Mouse (Mus musculus): Measurements from ENCODE around the gene Chd4. TPM values are rescaled to one million over a fixed set of nuclear protein-coding genes. Genes with fewer than 3 reads are reported as not detected.

The Chd4 gene
- total RNA-seq, 2 experiments from 2014 or later = 166 to 171 TPM

DNA sequence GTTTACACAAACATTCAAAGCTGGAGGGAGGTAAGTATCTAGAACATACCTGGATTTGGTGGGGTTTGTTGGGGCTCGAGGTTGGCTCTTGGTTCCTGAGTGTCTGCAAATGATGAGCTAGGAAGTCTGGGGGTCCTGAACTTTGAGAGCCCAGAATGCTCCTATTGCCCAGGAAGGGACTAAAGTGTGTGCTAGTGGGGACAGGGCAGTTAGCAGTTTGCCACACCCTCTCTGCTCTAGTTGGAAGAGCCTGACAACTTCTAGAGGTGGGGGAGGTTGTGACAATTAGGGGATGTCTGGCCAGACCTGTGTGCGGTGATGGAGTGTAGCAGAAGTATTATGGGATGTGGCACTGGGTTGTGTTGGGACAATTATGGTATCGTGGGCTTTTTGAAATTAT lies 938 bp upstream of the Chd4 start:
- Histone ChIP-seq H3K4me3 (no peak overlapping the region), H3K27ac (peak overlapping the region; percentile 83)
- DNase-seq (ENCODE audit: extremely low spot score in 1 of 2, low spot score in 2 of 2) = no peak
- intact Hi-C loops (cut with DNase I) = loop anchor here (5.0 kb wide), 1 partner anchor 72 kb away; the partner anchor contains the start of gene Gapdh
- TF ChIP-seq CTCF (IDR thresholded peaks at IDR 0.05) = no peak

- DNase-seq (ENCODE audit: extremely low spot score in 1 of 2, low spot score in 2 of 2) = no peak
- peak overlapping the region; percentile 96 for H3K4me3 ChIP-seq
- intact Hi-C loops (cut with DNase I) = loop anchor here (5.0 kb wide), 1 partner anchor 71 kb away; the partner anchor contains the start of gene Gapdh
- H3K27ac ChIP-seq = peak overlapping the region; percentile 99
- TF ChIP-seq CTCF (IDR thresholded peaks at IDR 0.05) = no peak
These were observed 457 bp downstream of the Chd4 start for GRCm38 (mm10) chr6:125096279-125096596.

GRCm38 (mm10) chr6:125096597-125097345 lies 990 bp downstream of the Chd4 start:
- peak overlapping the region; percentile 96 for H3K4me3 ChIP-seq
- intact Hi-C loops (cut with DNase I) = loop anchor here (5.0 kb wide), 1 partner anchor 71 kb away; the partner anchor contains the start of gene Gapdh
- DNase-seq (ENCODE audit: extremely low spot score in 1 of 2, low spot score in 2 of 2) = peak; percentile 45 to 53
- peak overlapping the region; percentile 99 for H3K27ac ChIP-seq
- TF ChIP-seq CTCF (IDR thresholded peaks at IDR 0.05) = no peak

- intact Hi-C loops (cut with DNase I) = loop anchor here (5.0 kb wide), 1 partner anchor 70 kb away; the partner anchor contains the start of gene Gapdh
- no peak for DNase-seq (ENCODE audit: extremely low spot score in 1 of 2, low spot score in 2 of 2)
- peak overlapping the region; percentile 96 for H3K4me3 ChIP-seq
- H3K27ac ChIP-seq = peak overlapping the region; percentile 99
- no peak for TF ChIP-seq CTCF (IDR thresholded peaks at IDR 0.05)
These were observed 1.5 kb downstream of the Chd4 start for GRCm38 (mm10) chr6:125097346-125097689.

- peak overlapping the region; percentile 99 for H3K27ac ChIP-seq
- peak overlapping the region; percentile 96 for H3K4me3 ChIP-seq
- no peak for TF ChIP-seq CTCF (IDR thresholded peaks at IDR 0.05)
- intact Hi-C loops (cut with DNase I) = loop anchor here (5.0 kb wide), 1 partner anchor 69 kb away; the partner anchor contains the start of gene Gapdh
- DNase-seq (ENCODE audit: extremely low spot score in 1 of 2, low spot score in 2 of 2) = no peak
These were observed 2.2 kb downstream of the Chd4 start for GRCm38 (mm10) chr6:125097951-125098350.

DNA sequence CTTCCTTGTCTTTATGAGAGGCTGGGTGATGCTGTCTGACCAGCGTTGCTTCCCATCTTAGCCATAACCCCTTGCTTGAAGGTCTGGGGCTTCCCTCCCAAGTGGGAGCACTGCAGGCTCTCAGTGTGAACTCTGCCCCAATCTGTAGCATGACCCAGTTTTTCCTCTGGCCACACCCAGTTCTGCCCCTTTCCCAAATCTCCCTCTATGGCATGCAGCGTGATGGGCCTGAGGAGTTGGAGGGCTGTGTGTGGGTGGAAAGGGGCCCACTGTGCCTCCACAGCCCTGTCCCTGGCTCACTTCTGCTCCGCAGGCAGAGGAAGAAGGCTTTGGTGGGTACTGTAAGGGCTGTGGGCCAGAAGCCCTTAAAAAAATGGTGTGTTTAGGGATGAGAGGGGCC lies 2.7 kb downstream of the Chd4 start:
- intact Hi-C loops (cut with DNase I) = loop anchor here (5.0 kb wide), 1 partner anchor 69 kb away; the partner anchor contains the start of gene Gapdh
- DNase-seq (ENCODE audit: extremely low spot score in 1 of 2, low spot score in 2 of 2) = no peak
- TF ChIP-seq CTCF (IDR thresholded peaks at IDR 0.05) = no peak
- peak overlapping the region; percentile 99 for H3K27ac ChIP-seq
- H3K4me3 ChIP-seq = peak overlapping the region; percentile 96

DNA sequence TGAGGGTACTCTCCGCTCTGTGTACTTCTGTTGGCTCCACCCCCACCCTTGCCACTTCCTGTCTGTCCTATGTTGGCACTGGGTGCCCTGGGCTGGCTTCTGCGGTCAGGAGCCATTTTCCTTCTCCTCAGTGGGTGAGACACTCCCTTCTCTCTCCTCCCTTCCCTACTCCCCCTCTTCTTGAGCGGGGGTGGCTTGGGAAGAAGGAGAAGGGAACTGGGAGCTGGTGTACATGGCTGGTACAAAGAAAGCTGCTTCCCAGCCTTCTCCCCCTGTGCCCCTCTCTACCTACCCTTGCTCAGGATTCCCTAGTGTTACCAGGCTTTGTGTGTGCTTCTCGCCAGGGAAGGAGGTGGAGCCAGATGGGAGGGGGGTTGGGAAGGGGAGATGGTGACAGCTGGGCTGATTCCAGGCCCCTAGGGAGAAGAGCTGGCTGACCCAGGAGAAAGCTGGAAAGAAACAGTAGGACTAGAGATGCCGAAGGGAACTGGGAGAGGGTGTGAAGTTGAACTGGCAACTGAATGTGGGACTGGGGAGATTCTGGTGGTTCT lies 3.7 kb downstream of the Chd4 start:
- DNase-seq (ENCODE audit: extremely low spot score in 1 of 2, low spot score in 2 of 2) = no peak
- TF ChIP-seq CTCF (IDR thresholded peaks at IDR 0.05) = no peak
- H3K4me3 ChIP-seq = peak overlapping the region; percentile 96; the same call in 1 of the 2 replicates
- intact Hi-C loops (cut with DNase I) = loop anchor here (5.0 kb wide), 1 partner anchor 68 kb away; the partner anchor contains the start of gene Gapdh
- H3K27ac ChIP-seq = peak overlapping the region; percentile 99

DNA sequence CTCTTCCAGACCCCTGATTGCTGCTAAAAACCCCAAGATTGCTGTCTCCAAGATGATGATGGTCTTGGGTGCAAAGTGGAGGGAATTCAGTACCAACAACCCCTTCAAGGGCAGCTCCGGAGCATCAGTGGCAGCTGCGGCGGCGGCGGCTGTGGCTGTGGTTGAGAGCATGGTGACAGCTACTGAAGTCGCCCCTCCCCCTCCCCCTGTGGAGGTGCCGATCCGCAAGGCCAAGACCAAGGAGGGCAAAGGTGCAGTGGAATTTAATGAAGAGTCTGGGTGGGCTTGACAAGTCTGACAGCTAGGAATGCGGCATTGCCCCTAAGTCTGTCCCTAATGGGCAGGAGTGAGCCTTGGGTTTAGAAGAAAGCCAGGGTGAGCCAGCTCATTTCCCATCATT lies 5.7 kb downstream of the Chd4 start:
- intact Hi-C loops (cut with DNase I) = no loop called here
- no peak for DNase-seq (ENCODE audit: extremely low spot score in 1 of 2, low spot score in 2 of 2)
- no peak overlapping the region for H3K27ac ChIP-seq
- TF ChIP-seq CTCF (IDR thresholded peaks at IDR 0.05) = no peak
- no peak overlapping the region for H3K4me3 ChIP-seq

- no peak for DNase-seq (ENCODE audit: extremely low spot score in 1 of 2, low spot score in 2 of 2)
- intact Hi-C loops (cut with DNase I) = no loop called here
- no peak overlapping the region for H3K27ac ChIP-seq
- TF ChIP-seq CTCF (IDR thresholded peaks at IDR 0.05) = no peak
- H3K4me3 ChIP-seq = no peak overlapping the region
These were observed 8.4 kb downstream of the Chd4 start for GRCm38 (mm10) chr6:125104223-125104622.

- H3K4me3 ChIP-seq = no peak overlapping the region
- no peak for DNase-seq (ENCODE audit: extremely low spot score in 1 of 2, low spot score in 2 of 2)
- intact Hi-C loops (cut with DNase I) = loop anchor here (2.0 kb wide), 1 partner anchor 17 kb away; no protein-coding TSS in a partner anchor
- peak; percentile 33 for TF ChIP-seq CTCF (IDR thresholded peaks at IDR 0.05)
- no peak overlapping the region for H3K27ac ChIP-seq
These were observed 11.9 kb downstream of the Chd4 start for GRCm38 (mm10) chr6:125107705-125108104.

DNA sequence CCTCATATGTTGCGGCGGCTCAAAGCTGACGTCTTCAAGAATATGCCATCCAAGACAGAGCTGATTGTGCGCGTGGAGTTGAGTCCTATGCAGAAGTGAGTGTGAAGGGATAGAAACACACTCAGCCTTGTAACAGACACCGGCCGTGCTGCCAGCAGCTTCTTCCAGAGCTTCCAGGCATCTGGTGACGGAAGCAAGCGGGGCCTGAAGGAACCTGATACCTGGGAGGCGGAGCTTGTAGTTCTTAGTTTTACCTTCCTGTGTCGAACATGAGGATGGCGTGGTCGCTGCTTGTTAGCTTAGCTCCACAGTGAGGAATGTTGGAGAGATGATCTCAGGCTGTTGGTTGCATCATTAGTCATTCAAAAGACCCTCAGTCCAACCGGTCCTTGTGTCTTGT lies 13.6 kb downstream of the Chd4 start:
- H3K27ac ChIP-seq = no peak overlapping the region
- no peak for TF ChIP-seq CTCF (IDR thresholded peaks at IDR 0.05)
- intact Hi-C loops (cut with DNase I) = loop anchor here (2.0 kb wide), 1 partner anchor 15 kb away; no protein-coding TSS in a partner anchor

DNA sequence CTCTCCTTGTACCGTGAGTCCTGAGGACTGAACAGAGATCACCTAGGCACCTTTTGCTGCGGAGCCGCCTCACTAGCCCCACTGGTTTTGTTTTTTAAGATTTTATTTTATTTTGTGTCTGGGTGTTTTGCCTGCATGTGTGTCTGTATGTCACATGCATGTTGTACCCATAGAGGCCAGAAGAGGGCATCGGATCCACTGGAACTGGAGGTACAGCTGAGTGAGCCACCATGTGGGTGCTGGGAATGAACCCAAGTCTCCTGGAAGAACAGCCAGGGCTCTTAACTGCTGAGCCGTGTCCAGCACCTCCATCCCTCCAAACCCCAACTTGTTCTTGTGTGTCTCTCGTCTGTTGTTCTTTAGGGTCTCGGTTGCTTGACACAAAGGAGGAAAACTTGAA lies 15.1 kb downstream of the Chd4 start:
- peak; percentile 53 for TF ChIP-seq CTCF (IDR thresholded peaks at IDR 0.05)
- H3K4me3 ChIP-seq = no peak overlapping the region
- intact Hi-C loops (cut with DNase I) = no loop called here
- H3K27ac ChIP-seq = no peak overlapping the region
- DNase-seq (ENCODE audit: extremely low spot score in 1 of 2, low spot score in 2 of 2) = peak in 1 of 2 experiments; percentile 32

More for the DNA sequence above, 13.6 kb downstream of the Chd4 start:
- H3K4me3 ChIP-seq = no peak overlapping the region
- DNase-seq (ENCODE audit: extremely low spot score in 1 of 2, low spot score in 2 of 2) = no peak

Measured in left cerebral cortex, adult 2 months (tissue).